Mouse (Mus musculus): ENCODE results near the gene Gsg1l. TPM values are rescaled to one million over a fixed set of nuclear protein-coding genes. Genes with fewer than 3 reads are reported as not detected.

The Gsg1l gene
- polyA plus RNA-seq, 1 experiment from 2014 or later: 6.4 TPM

GRCm38 (mm10) chr7:125975414-125975813 is 106.8 kb downstream of the Gsg1l start:
- H3K9me3 ChIP-seq (replicated peaks; ENCODE audit: control insufficient read depth, low read length): no peaks in the 10 kb centered on the region
- ATAC-seq (replicated peaks; ENCODE audit: insufficient number of reproducible peaks, low FRiP score, low TSS enrichment): no peak
- 61% methylated on average over 6 of the region's 6 CpGs for WGBS (ENCODE audit: insufficient replicate concordance)
- H3K9ac ChIP-seq (ENCODE audit: low read depth, low read length): no peak overlapping the region
- no peak overlapping the region for H3K27ac ChIP-seq (ENCODE audit: low read depth, low read length)
- H3K27me3 ChIP-seq (ENCODE audit: control insufficient read depth, insufficient read depth, low read length): no peaks in the 10 kb centered on the region
- H3K4me2 ChIP-seq: no peak overlapping the region
- H3K4me1 ChIP-seq (ENCODE audit: control insufficient read depth, insufficient read depth, low read length): peaks cover 19% of the 10 kb centered on the region
- H3K4me3 ChIP-seq (ENCODE audit: low read depth, low read length): no peak overlapping the region
- H3K36me3 ChIP-seq (ENCODE audit: control insufficient read depth, insufficient read depth, low read length): no peaks in the 10 kb centered on the region

- H3K4me3 ChIP-seq (ENCODE audit: low read depth, low read length): no peak overlapping the region
- no peak overlapping the region for H3K9ac ChIP-seq (ENCODE audit: low read depth, low read length)
- H3K4me2 ChIP-seq: no peak overlapping the region
- H3K27ac ChIP-seq (ENCODE audit: low read depth, low read length): no peak overlapping the region
- H3K9me3 ChIP-seq (replicated peaks; ENCODE audit: control insufficient read depth, low read length): no peaks in the 10 kb centered on the region
- ATAC-seq (replicated peaks; ENCODE audit: insufficient number of reproducible peaks, low FRiP score, low TSS enrichment): no peak
- H3K27me3 ChIP-seq (ENCODE audit: control insufficient read depth, insufficient read depth, low read length): no peaks in the 10 kb centered on the region
- H3K4me1 ChIP-seq (ENCODE audit: control insufficient read depth, insufficient read depth, low read length): peaks cover 30% of the 10 kb centered on the region
- H3K36me3 ChIP-seq (ENCODE audit: control insufficient read depth, insufficient read depth, low read length): no peaks in the 10 kb centered on the region
- WGBS (ENCODE audit: insufficient replicate concordance): 42% methylated on average over 4 of the region's 4 CpGs
Observed at GRCm38 (mm10) chr7:125973874-125974273, 108.3 kb downstream of the Gsg1l start.

- ATAC-seq (replicated peaks; ENCODE audit: insufficient number of reproducible peaks, low FRiP score, low TSS enrichment): no peak
- Histone ChIP-seq H3K9me3 (replicated peaks; ENCODE audit: control insufficient read depth, low read length) (no peaks in the 10 kb centered on the region), H3K36me3 (ENCODE audit: control insufficient read depth, insufficient read depth, low read length) (no peaks in the 10 kb centered on the region), H3K4me1 (ENCODE audit: control insufficient read depth, insufficient read depth, low read length) (peaks cover 31% of the 10 kb centered on the region), H3K4me3 (ENCODE audit: low read depth, low read length) (no peak overlapping the region), H3K27ac (ENCODE audit: low read depth, low read length) (peak overlapping the region; percentile 43), H3K27me3 (ENCODE audit: control insufficient read depth, insufficient read depth, low read length) (no peaks in the 10 kb centered on the region), H3K9ac (ENCODE audit: low read depth, low read length) (no peak overlapping the region), H3K4me2 (no peak overlapping the region)
- WGBS (ENCODE audit: insufficient replicate concordance): 69% methylated on average over 6 of the region's 6 CpGs
Observed at GRCm38 (mm10) chr7:125972776-125973175, 109.4 kb downstream of the Gsg1l start.

- Histone ChIP-seq H3K27ac (ENCODE audit: low read depth, low read length) (peak overlapping the region; percentile 57; the same call in 1 of the 2 replicates), H3K9me3 (replicated peaks; ENCODE audit: control insufficient read depth, low read length) (no peaks in the 10 kb centered on the region), H3K4me1 (ENCODE audit: control insufficient read depth, insufficient read depth, low read length) (peaks cover 31% of the 10 kb centered on the region), H3K36me3 (ENCODE audit: control insufficient read depth, insufficient read depth, low read length) (no peaks in the 10 kb centered on the region), H3K4me2 (no peak overlapping the region), H3K4me3 (ENCODE audit: low read depth, low read length) (no peak overlapping the region), H3K27me3 (ENCODE audit: control insufficient read depth, insufficient read depth, low read length) (no peaks in the 10 kb centered on the region), H3K9ac (ENCODE audit: low read depth, low read length) (no peak overlapping the region)
- WGBS (ENCODE audit: insufficient replicate concordance): 43% methylated on average over 7 of the region's 7 CpGs
- ATAC-seq (replicated peaks; ENCODE audit: insufficient number of reproducible peaks, low FRiP score, low TSS enrichment): no peak
Observed at GRCm38 (mm10) chr7:125972174-125972672, 110.0 kb downstream of the Gsg1l start.

GRCm38 (mm10) chr7:125969076-125969475 is 113.1 kb downstream of the Gsg1l start:
- H3K4me2 ChIP-seq: no peak overlapping the region
- no peak overlapping the region for H3K27ac ChIP-seq (ENCODE audit: low read depth, low read length)
- H3K9ac ChIP-seq (ENCODE audit: low read depth, low read length): no peak overlapping the region
- no peaks in the 10 kb centered on the region for H3K36me3 ChIP-seq (ENCODE audit: control insufficient read depth, insufficient read depth, low read length)
- H3K27me3 ChIP-seq (ENCODE audit: control insufficient read depth, insufficient read depth, low read length): no peaks in the 10 kb centered on the region
- H3K4me3 ChIP-seq (ENCODE audit: low read depth, low read length): no peak overlapping the region
- no peak for ATAC-seq (replicated peaks; ENCODE audit: insufficient number of reproducible peaks, low FRiP score, low TSS enrichment)
- 33% methylated on average over 3 of the region's 3 CpGs for WGBS (ENCODE audit: insufficient replicate concordance)
- H3K4me1 ChIP-seq (ENCODE audit: control insufficient read depth, insufficient read depth, low read length): peaks cover 31% of the 10 kb centered on the region
- H3K9me3 ChIP-seq (replicated peaks; ENCODE audit: control insufficient read depth, low read length): no peaks in the 10 kb centered on the region

- Histone ChIP-seq H3K4me2 (no peak overlapping the region), H3K27me3 (ENCODE audit: control insufficient read depth, insufficient read depth, low read length) (no peaks in the 10 kb centered on the region), H3K27ac (ENCODE audit: low read depth, low read length) (no peak overlapping the region), H3K36me3 (ENCODE audit: control insufficient read depth, insufficient read depth, low read length) (no peaks in the 10 kb centered on the region), H3K4me1 (ENCODE audit: control insufficient read depth, insufficient read depth, low read length) (peaks cover 17% of the 10 kb centered on the region), H3K9me3 (replicated peaks; ENCODE audit: control insufficient read depth, low read length) (no peaks in the 10 kb centered on the region), H3K9ac (ENCODE audit: low read depth, low read length) (no peak overlapping the region), H3K4me3 (ENCODE audit: low read depth, low read length) (no peak overlapping the region)
- no peak for ATAC-seq (replicated peaks; ENCODE audit: insufficient number of reproducible peaks, low FRiP score, low TSS enrichment)
- WGBS (ENCODE audit: insufficient replicate concordance): 63% methylated on average over 16 of the region's 16 CpGs
Observed at GRCm38 (mm10) chr7:125966402-125967261, 115.6 kb downstream of the Gsg1l start.

GRCm38 (mm10) chr7:125964087-125964607 is 118.1 kb downstream of the Gsg1l start:
- Histone ChIP-seq H3K4me1 (ENCODE audit: control insufficient read depth, insufficient read depth, low read length) (peaks cover 7% of the 10 kb centered on the region), H3K27ac (ENCODE audit: low read depth, low read length) (no peak overlapping the region), H3K27me3 (ENCODE audit: control insufficient read depth, insufficient read depth, low read length) (no peaks in the 10 kb centered on the region), H3K4me2 (no peak overlapping the region), H3K4me3 (ENCODE audit: low read depth, low read length) (no peak overlapping the region), H3K9me3 (replicated peaks; ENCODE audit: control insufficient read depth, low read length) (no peaks in the 10 kb centered on the region), H3K9ac (ENCODE audit: low read depth, low read length) (no peak overlapping the region), H3K36me3 (ENCODE audit: control insufficient read depth, insufficient read depth, low read length) (no peaks in the 10 kb centered on the region)
- 67% methylated on average over 8 of the region's 8 CpGs for WGBS (ENCODE audit: insufficient replicate concordance)
- ATAC-seq (replicated peaks; ENCODE audit: insufficient number of reproducible peaks, low FRiP score, low TSS enrichment): no peak

GRCm38 (mm10) chr7:125959294-125960048 is 122.7 kb downstream of the Gsg1l start:
- no peak for ATAC-seq (replicated peaks; ENCODE audit: insufficient number of reproducible peaks, low FRiP score, low TSS enrichment)
- H3K9ac ChIP-seq (ENCODE audit: low read depth, low read length): no peak overlapping the region
- H3K9me3 ChIP-seq (replicated peaks; ENCODE audit: control insufficient read depth, low read length): no peaks in the 10 kb centered on the region
- WGBS (ENCODE audit: insufficient replicate concordance): 41% methylated on average over 17 of the region's 18 CpGs
- H3K27ac ChIP-seq (ENCODE audit: low read depth, low read length): no peak overlapping the region
- H3K27me3 ChIP-seq (ENCODE audit: control insufficient read depth, insufficient read depth, low read length): peaks cover 5% of the 10 kb centered on the region; the same call in 1 of the 2 replicates
- H3K4me2 ChIP-seq: no peak overlapping the region
- peaks cover 4% of the 10 kb centered on the region; the same call in 1 of the 2 replicates for H3K4me1 ChIP-seq (ENCODE audit: control insufficient read depth, insufficient read depth, low read length)
- H3K36me3 ChIP-seq (ENCODE audit: control insufficient read depth, insufficient read depth, low read length): no peaks in the 10 kb centered on the region
- no peak overlapping the region for H3K4me3 ChIP-seq (ENCODE audit: low read depth, low read length)

All from heart, embryonic 11.5 days (tissue).